Mouse (Mus musculus) liver, adult 2 months (tissue): Measurements from ENCODE around the gene Cltc.

Experiments
- CTCF ChIP-seq: fragments of 200-500 bp; IDR thresholded peaks from 2 replicates; pipeline ENCODE4 v1.5.1; 2011; ENCODE audit warnings: low read depth, low read length, control low read depth
- POLR2A ChIP-seq: fragments of 200-500 bp; IDR thresholded peaks from 2 replicates; pipeline ENCODE4 v1.6.1; 2011; ENCODE audit warnings: low read length, control low read depth; ENCODE audit not compliant: insufficient read depth; ENCODE audit errors: extremely low read depth

DNA sequence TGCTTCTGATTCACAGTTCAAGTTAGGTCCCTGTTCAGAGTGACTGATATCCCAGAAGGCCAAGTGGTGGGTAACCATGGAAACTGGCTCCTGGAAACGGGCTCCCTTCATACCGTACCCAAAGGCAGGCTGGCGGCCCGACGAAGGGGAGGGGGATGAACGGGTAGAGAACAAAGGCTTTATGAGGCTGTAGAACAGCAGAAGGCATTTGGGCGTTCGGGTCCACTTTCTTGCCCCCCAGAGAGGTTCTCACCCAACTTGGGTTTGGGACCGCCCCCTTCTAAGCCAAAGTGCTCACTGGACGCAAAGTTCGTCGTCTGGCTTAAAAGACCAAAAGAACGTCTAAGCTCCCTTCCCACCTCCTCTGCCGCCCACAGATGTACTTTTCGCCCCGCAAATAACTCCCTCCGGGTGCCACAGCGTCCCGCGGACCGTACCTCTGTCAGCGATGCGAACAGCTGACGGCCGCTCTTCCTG is 49.7 kb upstream of the Cltc start:
- TF ChIP-seq CTCF = no peak
- TF ChIP-seq POLR2A = no peak
